Mouse (Mus musculus): ENCODE measurements at regions not wholly inside any gene's neighbourhood (a gene's known extent, or its start where the extent isn't known, plus 50 kb on each side); places are given as distances from the start of the nearest gene placed in this dataset.
A peak's percentile ranks its signal among the peaks of the same experiment; 100 is the strongest.

DNA sequence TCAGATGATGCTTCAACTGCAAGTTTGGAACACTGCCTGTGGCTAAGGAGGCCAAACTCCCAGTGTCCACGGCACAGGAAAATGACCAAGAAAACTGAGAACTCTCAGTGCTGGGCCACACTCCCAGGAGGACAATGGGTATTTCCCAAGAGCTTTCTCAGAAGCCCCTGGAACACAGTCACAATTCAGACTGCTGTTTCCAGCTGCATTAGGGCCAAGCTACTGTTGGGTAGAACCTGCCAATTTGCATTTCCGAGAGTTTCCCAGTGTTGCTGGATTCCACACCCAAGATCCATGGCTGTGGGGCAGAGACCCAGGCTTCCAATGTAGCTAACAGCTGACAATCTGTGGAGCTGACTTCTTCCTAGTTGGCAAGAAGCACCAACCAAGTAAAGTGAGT, 141.9 kb upstream of the D7Ertd443e start:
- no peak for ATAC-seq (replicated peaks; ENCODE audit: low read depth, poor library complexity, severe bottlenecking)

DNA sequence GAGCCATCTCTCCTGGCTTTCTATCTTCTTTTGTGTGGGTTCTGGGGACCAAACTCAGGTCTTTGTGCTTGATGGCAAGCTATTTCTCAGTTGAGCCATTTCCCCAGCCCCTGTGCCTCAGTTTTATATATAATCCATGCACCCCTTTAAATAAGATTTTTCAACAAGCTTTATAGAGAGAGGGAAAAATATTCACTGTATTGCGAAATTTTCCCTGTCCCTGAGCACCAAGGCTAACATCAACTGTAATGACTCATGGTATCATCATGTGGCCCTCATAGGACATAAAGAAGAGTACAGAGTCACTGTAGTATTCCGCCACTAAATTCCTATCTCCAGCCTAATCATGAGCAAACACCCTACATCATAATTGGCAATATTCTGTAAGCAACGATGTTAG, 142.4 kb upstream of the Dock1 start:
- ATAC-seq (replicated peaks; ENCODE audit: low read depth, poor library complexity, severe bottlenecking): no peak

DNA sequence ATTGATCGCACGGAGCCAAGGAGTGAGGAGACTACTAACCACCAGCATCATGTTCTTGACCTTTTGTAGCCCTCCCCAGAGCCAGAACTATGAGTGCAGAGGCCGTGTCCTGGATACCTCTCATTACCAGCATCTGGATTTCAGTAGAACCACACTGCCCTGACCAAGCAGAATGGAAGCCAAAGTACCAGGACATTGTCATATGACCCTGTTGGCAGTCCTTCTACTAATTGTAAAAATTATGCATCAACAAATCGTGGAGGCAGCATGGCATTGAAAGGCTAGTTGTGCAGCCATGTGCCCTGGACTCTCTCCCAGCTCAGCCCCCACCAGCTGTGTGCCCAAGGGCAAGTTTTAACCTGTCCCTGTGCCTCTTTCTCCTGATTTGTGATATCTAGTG, 135.6 kb upstream of the Dock1 start:
- ATAC-seq (replicated peaks; ENCODE audit: low read depth, poor library complexity, severe bottlenecking): no peak

DNA sequence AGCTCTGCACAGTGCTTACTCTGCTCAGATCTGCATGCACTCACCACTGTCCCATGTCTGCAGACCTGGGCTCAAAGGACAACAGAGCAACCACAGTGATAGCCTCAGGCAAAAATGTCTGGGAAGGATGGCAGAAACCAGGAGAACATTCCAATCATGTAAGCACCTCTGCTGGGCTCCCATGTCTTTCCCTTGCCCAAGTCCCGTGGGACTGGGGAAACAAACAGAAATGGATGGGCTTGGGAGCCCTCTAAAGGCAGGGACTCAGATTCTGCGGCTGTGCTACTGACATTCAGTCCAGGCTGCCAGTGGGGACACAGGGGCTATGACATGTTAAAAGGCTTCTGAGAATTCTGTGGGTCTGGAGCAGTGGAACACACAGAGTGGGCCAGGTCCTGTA, 128.8 kb upstream of the Dock1 start:
- ATAC-seq (replicated peaks; ENCODE audit: low read depth, poor library complexity, severe bottlenecking): no peak

DNA sequence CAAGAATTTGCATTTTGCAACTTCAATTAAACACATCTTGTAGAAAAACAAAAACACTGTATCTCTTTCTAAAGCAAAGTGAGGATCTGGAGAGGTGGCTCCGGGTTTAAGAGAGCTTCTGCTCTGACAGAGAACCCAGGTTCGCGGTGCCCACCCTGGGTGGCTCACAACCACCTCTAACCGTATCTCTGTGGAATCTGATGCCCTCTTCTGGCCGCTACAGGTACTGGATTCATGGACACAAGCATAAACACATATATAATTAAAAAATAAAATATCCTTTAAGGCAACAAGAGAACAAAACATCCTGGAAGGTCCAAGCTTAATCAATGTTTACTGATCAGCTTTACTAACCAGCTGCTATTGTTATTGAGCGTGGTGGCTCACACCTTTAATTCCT, 124.3 kb upstream of the Dock1 start:
- ATAC-seq (replicated peaks; ENCODE audit: low read depth, poor library complexity, severe bottlenecking): no peak

DNA sequence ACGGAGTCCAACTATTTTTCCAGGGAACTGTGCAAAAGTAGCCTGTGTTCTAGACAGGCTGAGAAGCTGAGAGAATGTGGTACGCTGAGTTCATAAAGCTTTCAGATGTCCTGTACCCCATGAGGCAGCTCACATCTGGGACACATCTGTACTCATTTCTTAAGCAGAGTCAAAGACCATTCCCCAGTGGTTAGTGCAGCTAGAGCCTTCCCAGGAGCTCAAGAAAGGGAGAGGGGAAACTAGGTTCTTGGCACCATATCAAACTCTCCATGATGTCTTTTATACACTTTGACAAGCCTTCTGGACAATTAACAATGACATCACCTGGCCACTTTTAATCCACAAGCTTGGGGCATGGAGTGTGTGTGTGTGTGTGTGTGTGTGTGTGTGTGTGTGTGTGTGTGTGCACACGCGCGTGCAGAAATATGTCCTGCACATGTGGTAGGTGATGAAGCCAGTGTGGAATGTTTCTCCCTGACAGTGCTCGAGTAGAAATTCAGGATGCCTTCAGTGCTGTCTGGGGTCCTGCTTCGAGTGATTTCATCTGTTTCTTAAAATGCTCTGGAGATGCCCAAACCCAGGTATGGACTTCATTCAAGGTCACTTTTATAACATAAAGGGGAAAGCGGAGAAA, 121.1 kb upstream of the Dock1 start:
- no peak for ATAC-seq (replicated peaks; ENCODE audit: low read depth, poor library complexity, severe bottlenecking)

DNA sequence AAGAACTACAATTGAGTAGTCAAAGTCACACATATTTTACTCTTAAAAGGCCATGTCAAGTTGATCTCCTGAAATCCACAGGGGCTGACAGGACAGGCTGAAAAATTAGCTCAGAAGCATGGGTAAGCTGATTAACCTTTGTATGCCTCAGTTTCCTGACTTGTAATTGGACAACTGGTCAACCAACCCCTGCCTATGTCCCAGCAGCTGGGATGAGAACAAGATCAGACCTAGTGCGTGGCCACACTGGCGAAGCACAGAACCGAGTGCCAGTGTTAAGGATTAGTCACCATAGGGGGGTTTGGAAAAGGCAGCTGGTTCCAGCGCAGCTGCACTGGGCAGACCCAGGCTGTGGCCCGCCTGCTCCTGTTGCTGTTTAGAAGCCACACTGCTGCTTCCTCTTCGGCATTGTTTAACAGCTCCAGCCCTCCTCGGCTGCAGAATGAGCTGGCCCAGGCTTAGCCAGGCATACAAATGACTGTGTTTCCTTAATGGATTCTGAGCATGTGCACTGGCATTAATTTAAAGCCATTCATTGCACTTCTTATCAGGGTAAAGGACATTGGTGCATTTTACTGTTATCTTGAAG, 120.1 kb upstream of the Dock1 start:
- peak; percentile 66 for ATAC-seq (replicated peaks; ENCODE audit: low read depth, poor library complexity, severe bottlenecking)

DNA sequence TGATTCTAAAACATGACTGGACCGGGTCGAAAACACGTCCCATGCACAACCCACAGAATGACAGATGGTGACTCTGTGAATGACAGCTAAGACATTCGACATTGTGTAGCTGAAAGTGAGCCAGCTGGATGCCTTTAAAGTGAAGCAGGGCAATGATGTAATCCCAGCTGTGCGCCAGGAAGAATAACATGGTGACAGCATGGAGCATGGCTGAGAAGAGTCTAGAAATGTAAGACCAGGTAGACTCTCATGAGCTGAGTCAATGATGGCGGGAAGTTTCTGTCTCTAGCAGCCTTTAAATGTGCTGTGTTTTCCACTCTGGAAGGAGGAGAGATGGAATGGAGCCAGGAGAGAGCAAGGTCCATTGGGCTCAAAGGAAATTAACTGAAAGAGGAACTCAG, 118.4 kb upstream of the Dock1 start:
- ATAC-seq (replicated peaks; ENCODE audit: low read depth, poor library complexity, severe bottlenecking): no peak

DNA sequence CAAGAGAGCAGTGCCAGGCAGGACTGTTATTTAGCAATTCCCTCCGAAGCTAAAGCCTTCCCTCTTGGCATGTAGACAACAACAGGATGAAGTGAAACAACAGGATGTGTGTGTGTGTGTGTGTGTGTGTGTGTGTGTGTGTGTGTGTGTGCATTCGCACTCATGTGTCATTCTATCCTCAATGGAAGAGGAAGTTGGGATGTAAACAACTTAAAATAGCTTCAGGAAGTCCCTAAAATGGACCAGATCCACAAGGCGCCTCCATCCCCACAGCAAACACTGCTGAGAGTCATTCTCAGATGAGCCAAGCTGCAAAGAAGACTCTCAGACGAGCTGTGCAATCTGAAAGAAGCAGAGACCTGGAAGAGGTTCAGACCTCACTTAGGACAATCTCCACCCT, 114.4 kb upstream of the Dock1 start:
- ATAC-seq (replicated peaks; ENCODE audit: low read depth, poor library complexity, severe bottlenecking): peak; percentile 32; the same call in 1 of the 2 replicates

DNA sequence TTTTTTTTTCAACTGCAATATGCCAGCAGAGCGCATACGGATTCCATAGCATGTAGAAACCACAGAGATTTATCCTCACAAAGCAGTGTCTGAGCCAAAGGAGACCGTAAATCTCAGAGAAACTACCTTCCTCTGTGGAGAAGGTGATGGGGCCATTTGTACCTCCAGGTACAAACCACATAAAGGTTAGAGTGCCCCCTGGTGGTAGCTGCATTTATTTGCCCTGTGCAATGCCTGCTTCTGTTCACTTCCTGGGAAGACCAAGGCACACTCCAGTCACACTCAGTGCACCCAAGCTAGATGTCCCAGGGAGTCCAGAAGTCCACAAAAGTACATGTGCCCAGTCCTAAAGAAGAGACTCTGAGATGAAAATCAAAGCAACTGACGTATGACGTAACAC, 104.1 kb upstream of the Dock1 start:
- ATAC-seq (replicated peaks; ENCODE audit: low read depth, poor library complexity, severe bottlenecking): peak; percentile 72; the same call in 1 of the 2 replicates

DNA sequence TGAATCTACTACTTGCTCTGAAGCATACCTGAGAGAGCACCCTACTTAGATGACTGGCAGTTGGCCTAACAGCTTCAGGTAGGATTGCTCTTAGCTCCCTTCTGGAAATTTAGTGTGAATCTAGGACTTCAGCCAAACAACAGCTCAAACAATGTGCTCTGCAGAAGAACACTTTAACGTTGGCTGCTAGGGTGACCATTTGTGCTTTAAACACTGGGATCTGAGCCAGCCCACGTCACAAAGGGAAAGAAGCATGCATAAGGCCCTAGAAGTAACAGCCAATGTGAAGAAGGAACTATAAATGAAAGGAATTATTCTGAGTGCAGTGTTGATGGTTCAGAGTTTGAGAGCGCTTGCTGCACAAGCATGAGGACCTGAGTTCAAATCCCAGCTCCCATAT, 101.2 kb upstream of the Dock1 start:
- ATAC-seq (replicated peaks; ENCODE audit: low read depth, poor library complexity, severe bottlenecking): no peak

DNA sequence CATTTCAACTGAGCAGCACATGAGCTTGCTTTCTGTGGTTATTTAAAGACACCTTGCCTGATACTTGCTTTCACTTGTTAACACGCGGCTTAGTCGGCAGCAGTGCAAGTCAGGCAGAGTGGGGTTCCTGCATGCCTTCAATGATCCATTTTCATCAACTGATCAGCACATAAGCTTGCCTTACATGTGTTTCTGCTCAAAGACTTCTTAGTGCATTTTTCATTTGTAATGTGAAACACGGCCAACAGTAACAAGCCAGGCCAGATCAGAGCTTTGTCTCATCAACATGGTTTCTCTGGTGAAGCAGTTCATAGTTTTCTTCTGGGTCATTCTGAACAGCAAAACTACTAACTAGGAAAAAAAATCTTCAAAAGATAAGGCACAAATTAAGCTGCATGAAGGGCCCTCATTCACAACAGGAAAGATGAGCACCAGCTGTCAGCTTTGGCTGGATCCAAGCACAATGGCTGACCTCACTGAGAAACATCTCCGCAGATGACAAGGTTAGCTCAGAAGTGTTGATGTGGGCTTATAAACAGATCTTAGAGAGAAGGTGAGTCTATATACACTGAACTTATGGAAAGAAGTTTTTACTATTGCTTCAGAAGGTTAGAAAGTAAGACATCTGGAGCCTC, 100.2 kb upstream of the Dock1 start:
- ATAC-seq (replicated peaks; ENCODE audit: low read depth, poor library complexity, severe bottlenecking): no peak

DNA sequence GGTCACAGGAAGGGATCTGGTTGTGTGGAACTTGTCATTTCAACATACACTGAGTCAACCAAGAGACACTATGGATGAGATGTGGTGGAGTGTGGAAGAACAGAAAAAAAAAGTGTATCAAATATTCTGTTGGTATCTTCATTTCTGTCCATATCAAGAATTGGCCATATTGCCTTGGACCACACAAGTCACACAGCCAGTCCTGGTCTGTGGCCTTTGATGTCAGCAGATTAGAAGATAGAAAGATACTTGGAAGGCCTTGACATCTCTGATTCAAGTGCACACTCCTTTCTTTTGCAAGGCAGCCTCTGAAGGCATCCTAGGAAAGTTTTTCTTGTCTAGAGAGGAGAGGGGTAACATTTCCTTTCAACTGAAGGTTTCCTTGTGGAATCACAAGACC, 88.7 kb upstream of the Dock1 start:
- no peak for ATAC-seq (replicated peaks; ENCODE audit: low read depth, poor library complexity, severe bottlenecking)

DNA sequence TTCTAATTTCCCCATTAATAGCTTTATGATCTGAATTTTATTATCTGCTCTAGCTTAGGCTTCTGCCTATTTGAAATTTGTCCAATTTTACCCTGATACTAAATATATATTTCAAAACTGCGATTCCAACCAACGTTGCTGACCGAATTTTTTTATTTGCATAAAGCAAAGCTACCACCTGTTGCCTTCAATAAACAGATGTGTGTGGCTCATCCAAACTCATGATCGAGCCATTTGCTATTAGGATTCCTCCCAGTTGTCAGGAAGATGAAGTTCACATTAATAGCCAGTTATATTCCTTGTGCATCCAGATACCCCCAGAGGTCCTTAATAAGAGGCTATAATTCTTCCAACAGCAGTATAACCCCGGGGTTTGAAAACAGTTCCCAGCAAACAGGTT, 85.0 kb upstream of the Dock1 start:
- ATAC-seq (replicated peaks; ENCODE audit: low read depth, poor library complexity, severe bottlenecking): no peak

DNA sequence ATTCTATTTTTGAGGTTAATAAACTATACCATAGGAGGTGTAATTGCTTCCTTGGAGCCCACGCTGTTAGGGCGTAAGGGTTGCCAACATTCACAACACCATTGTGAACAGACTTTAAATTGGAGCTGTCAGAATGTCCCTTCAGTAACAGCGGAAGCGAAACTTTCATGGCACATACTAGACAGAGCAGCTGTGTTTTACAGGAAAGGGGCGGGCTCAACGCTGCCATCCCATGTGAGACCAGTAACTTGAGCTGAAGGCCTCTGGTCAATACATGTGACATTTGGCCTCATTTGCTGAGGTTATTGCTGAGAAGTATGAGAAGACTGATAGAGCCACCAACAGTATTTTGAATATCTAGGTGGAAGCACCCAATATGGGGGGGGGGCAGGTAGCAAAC, 83.5 kb upstream of the Dock1 start:
- ATAC-seq (replicated peaks; ENCODE audit: low read depth, poor library complexity, severe bottlenecking): peak; percentile 29; the same call in 1 of the 2 replicates

DNA sequence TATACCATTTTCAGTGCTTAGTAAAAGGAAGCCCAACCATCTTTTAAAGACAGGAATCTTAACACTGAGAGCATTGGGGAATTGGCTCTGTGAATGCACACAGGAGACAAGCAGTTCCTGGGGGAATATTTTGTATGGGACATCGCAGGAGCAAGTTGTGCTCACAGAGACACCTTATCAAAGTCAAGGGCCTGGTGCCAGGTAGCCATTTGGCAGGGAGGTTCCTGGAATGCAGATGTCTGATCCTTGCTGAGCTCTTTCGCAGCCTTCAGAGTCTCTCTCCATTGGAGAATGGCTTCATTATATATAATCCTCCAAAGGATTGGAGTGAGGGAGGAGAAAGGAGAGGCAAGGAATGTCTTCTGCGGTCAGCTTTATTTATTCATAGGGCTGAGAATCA, 62.6 kb upstream of the Dock1 start:
- no peak for ATAC-seq (replicated peaks; ENCODE audit: low read depth, poor library complexity, severe bottlenecking)

DNA sequence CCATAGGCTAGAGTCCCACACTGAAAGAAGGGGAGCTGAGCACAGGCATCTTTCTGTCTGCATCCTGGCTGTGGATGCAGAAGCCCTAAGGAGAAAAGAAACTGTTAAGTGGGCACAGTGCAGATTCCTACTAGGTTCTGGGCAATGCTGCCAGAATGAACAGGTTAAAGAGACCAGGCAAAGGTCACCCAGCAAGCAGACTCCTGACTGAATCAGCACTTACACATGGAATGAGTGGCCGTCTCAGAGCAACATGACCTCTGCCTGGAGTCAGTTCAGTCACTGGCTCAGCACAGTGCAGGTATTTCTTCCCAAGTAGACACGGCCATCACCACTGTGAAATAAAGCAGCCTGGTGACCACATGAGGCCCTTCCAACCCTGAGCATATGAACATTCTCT, 60.3 kb upstream of the Dock1 start:
- ATAC-seq (replicated peaks; ENCODE audit: low read depth, poor library complexity, severe bottlenecking): no peak

DNA sequence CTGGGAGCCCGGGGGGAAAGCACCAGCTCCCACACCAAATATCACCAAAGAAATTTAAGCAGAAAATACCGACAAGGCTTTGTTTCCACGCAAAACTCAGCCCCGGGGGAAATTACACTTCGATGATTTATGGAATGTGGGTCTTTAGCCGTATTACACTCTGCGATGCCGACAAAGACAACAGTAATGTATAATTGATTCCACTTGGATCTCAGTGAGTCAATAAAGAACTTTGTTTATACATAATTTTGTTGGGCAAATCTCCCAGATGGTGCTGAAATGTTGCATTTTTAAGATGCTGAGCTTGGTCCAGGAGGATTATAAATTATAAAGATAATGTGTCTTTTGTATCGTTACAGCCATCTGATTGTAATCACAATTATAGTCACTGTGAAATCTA, 59.1 kb upstream of the Dock1 start:
- ATAC-seq (replicated peaks; ENCODE audit: low read depth, poor library complexity, severe bottlenecking): no peak

DNA sequence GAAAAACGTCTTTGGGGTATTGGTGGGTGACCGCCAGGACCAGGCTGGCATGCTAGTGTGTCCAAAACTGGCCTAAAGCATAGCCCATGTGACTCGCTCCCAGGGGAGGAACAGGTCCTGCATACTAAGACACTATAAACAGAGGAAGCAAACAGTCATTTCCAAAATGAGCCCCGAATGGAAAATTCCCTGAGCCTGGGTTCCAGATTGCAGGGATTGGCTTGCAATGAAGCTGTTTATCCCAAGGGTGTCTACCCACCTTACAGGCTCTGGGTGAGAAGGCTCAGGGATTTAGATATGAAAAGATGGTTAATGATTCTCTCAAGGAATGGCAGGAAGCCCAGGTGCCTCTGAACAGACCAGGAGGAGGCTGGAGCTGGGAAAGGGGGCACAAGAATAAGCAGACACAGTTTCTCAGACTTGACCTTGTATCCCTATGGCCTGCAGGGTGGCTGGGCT, 58.2 kb upstream of the Dock1 start:
- ATAC-seq (replicated peaks; ENCODE audit: low read depth, poor library complexity, severe bottlenecking): no peak

DNA sequence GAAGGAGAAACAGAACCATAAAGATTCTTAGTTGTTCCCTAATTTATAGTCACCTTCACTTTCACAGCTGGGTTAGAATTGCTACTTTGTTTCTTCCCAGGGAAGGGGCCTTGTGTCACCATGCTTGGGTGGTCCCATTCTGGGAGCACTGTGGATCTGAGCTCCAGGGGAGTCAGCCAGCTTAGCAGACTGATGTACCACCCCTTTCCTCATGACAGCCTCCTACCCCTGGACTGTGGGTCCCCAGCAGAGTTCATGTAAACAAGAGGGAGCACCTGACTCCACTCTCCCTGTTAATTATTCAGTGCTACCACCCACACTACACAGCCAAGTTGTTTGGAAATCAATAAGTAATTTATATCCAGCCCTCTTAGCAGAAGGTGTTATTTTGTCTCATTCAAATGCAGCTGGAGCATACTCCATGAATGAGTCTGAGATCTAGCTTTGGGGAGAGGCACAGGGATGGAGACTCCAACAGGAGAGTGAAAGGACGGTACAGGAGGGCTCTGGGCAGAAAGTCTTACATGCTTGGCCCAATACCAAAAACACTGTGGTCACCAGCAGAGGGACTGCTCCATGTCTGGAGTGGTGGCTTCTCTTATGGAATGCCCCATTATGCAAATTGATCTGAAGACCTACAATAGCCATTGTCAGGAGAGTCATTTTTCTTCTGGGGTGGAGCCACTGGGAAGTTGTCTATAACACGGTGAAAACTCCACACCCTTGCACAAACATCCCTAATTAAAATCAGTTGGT, 51.1 kb upstream of the Dock1 start:
- ATAC-seq (replicated peaks; ENCODE audit: low read depth, poor library complexity, severe bottlenecking): no peak

DNA sequence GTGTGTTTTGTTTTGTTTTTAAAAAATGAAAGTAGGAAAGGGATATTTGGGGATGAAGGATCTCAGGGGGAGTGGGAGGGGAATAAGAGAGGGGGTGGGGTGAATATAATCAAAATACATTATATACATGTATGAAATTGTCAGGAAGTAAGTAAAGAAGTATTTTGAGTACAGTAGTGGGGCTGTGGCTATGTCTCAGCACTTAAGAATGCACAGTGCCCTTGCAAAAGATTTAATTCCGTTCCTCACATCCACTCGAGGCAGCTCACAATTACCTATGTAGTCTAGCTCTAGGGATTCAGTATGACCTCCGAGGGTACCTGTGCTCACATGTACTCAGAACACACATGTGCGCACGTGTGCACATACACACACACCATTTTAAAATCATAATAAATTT, 50.4 kb upstream of the Dock1 start:
- ATAC-seq (replicated peaks; ENCODE audit: low read depth, poor library complexity, severe bottlenecking): no peak
